Mouse (Mus musculus) myocyte (in vitro differentiated cells): ENCODE measurements at regions not wholly inside any gene's neighbourhood (a gene's known extent, or its start where the extent isn't known, plus 50 kb on each side); places are given as distances from the start of the nearest gene placed in this dataset.
A peak's percentile ranks its signal among the peaks of the same experiment; 100 is the strongest.

Experiments
- H3K27me3 ChIP-seq: one replicate; pipeline ENCODE4 v1.6.1; 2011; ENCODE audit not compliant: control insufficient read depth, insufficient read depth, insufficient read length
- H3K36me3 ChIP-seq: one replicate; pipeline ENCODE4 v1.6.1; 2011; ENCODE audit not compliant: control insufficient read depth, insufficient read depth
- H3K4me2 ChIP-seq: one replicate; pipeline ENCODE4 v1.6.1; 2011; ENCODE audit warnings: low read depth, control low read depth
- H3K4me3 ChIP-seq: one replicate; pipeline ENCODE4 v1.5.1; 2011; ENCODE audit warnings: mild to moderate bottlenecking, control low read depth, moderate library complexity
- H3K79me2 ChIP-seq: one replicate; pipeline ENCODE4 v1.6.1; 2011; ENCODE audit not compliant: control insufficient read depth, insufficient read depth
- H3ac ChIP-seq: one replicate; pipeline ENCODE4 v1.6.1; 2011; ENCODE audit not compliant: control insufficient read depth, insufficient read length
- CEBPB ChIP-seq: IDR thresholded peaks from 2 replicates; pipeline ENCODE4 v1.6.1; 2011; ENCODE audit warnings: mild to moderate bottlenecking, moderate library complexity; ENCODE audit not compliant: poor library complexity, insufficient read depth, severe bottlenecking
- E2F4 ChIP-seq: IDR thresholded peaks from one replicate; pipeline ENCODE4 v1.6.1; 2011; ENCODE audit warnings: mild to moderate bottlenecking, control low read depth, moderate library complexity; ENCODE audit not compliant: insufficient read depth
- MAX ChIP-seq: IDR thresholded peaks from one replicate; pipeline ENCODE4 v1.6.1; 2011; ENCODE audit warnings: low read depth, mild to moderate bottlenecking, control low read depth
- MYOD1 ChIP-seq, 3 experiments: IDR thresholded peaks; one replicate each; pipeline ENCODE4 v1.6.1; 2011; ENCODE audit warnings: control low read depth in 2 of 3, low read depth in 2 of 3, mild to moderate bottlenecking in 2 of 3, moderate library complexity in 1 of 3; ENCODE audit not compliant: insufficient read length in 2 of 3, control insufficient read depth in 1 of 3
- MYOG ChIP-seq, 3 experiments: IDR thresholded peaks; one replicate each; pipeline ENCODE4 v1.6.1; 2011; ENCODE audit warnings: control low read depth in 2 of 3, low read depth in 2 of 3, mild to moderate bottlenecking in 2 of 3; ENCODE audit not compliant: insufficient read length in 2 of 3, control insufficient read depth in 1 of 3, insufficient read depth in 1 of 3
- POLR2A ChIP-seq: IDR thresholded peaks from one replicate; pipeline ENCODE4 v1.6.1; 2011; ENCODE audit warnings: low read depth, mild to moderate bottlenecking, control low read depth, moderate library complexity; ENCODE audit not compliant: insufficient read length
- POLR2AphosphoS2 ChIP-seq: IDR thresholded peaks from one replicate; pipeline ENCODE4 v1.6.1; 2011; ENCODE audit warnings: low read depth, control low read depth; ENCODE audit not compliant: insufficient read length
- REST ChIP-seq: IDR thresholded peaks from one replicate; pipeline ENCODE4 v1.6.1; 2011; ENCODE audit warnings: mild to moderate bottlenecking, control low read depth, moderate library complexity; ENCODE audit not compliant: insufficient read depth, insufficient read length
- SRF ChIP-seq: IDR thresholded peaks from one replicate; pipeline ENCODE4 v1.6.1; 2011; ENCODE audit warnings: low read depth; ENCODE audit not compliant: control insufficient read depth, insufficient read length
- TCF12 ChIP-seq: IDR thresholded peaks from one replicate; pipeline ENCODE4 v1.6.1; 2011; ENCODE audit warnings: mild to moderate bottlenecking, control low read depth; ENCODE audit not compliant: poor library complexity, insufficient read depth, severe bottlenecking
- TCF3 ChIP-seq: IDR thresholded peaks from one replicate; pipeline ENCODE4 v1.6.1; 2011; ENCODE audit warnings: low read depth, control low read depth; ENCODE audit not compliant: insufficient read length
- USF1 ChIP-seq: IDR thresholded peaks from one replicate; pipeline ENCODE4 v1.6.1; 2011; ENCODE audit warnings: low read depth, mild to moderate bottlenecking, control low read depth, moderate library complexity

- no peaks in the 10 kb centered on the region for H3K79me2 ChIP-seq
- TF ChIP-seq TCF12 (no peak), POLR2AphosphoS2 (no peak), SRF (no peak), MAX (no peak), E2F4 (no peak)
- H3K27me3 ChIP-seq = no peaks in the 10 kb centered on the region
- H3ac ChIP-seq = no peak overlapping the region
- no peaks in the 10 kb centered on the region for H3K36me3 ChIP-seq
- H3K4me2 ChIP-seq = no peak overlapping the region
- H3K4me3 ChIP-seq = no peak overlapping the region
These were observed 866.8 kb downstream of the Flrt2 start for GRCm38 (mm10) chr12:96558824-96559223.

- no peaks in the 10 kb centered on the region for H3K27me3 ChIP-seq
These were observed 902.8 kb downstream of the Flrt2 start for GRCm38 (mm10) chr12:96594845-96595244.

GRCm38 (mm10) chr12:96615134-96615533 lies 923.1 kb downstream of the Flrt2 start:
- Histone ChIP-seq H3K4me3 (peak overlapping the region; percentile 14), H3K79me2 (no peaks in the 10 kb centered on the region), H3ac (no peak overlapping the region), H3K27me3 (no peaks in the 10 kb centered on the region), H3K36me3 (no peaks in the 10 kb centered on the region), H3K4me2 (peak overlapping the region; percentile 72)
- no peak for TF ChIP-seq MYOD1 (IDR thresholded peaks at IDR 0.05; ENCODE audit: control insufficient read depth in 1 of 3, insufficient read length in 2 of 3, low read depth in 2 of 3)
- TF ChIP-seq MYOG (IDR thresholded peaks at IDR 0.05; ENCODE audit: control insufficient read depth in 1 of 3, insufficient read depth in 1 of 3, insufficient read length in 2 of 3, low read depth in 2 of 3) = no peak
- TF ChIP-seq POLR2AphosphoS2 = no peak
- no peak for TF ChIP-seq MAX
- no peak for TF ChIP-seq USF1
- TF ChIP-seq CEBPB = no peak
- no peak for TF ChIP-seq REST
- no peak for TF ChIP-seq TCF12
- no peak for TF ChIP-seq POLR2A

More at GRCm38 (mm10) chr12:96594845-96595244, 902.8 kb downstream of the Flrt2 start:
- Histone ChIP-seq H3K36me3 (no peaks in the 10 kb centered on the region), H3K79me2 (no peaks in the 10 kb centered on the region), H3K4me3 (no peak overlapping the region), H3K4me2 (no peak overlapping the region), H3ac (no peak overlapping the region)
- TF ChIP-seq MYOG (IDR thresholded peaks at IDR 0.05; ENCODE audit: control insufficient read depth in 1 of 3, insufficient read depth in 1 of 3, insufficient read length in 2 of 3, low read depth in 2 of 3) (no peak), POLR2AphosphoS2 (no peak), POLR2A (no peak), MYOD1 (IDR thresholded peaks at IDR 0.05; ENCODE audit: control insufficient read depth in 1 of 3, insufficient read length in 2 of 3, low read depth in 2 of 3) (no peak), TCF3 (no peak)

GRCm38 (mm10) chr12:96615850-96616249 lies 923.8 kb downstream of the Flrt2 start:
- no peaks in the 10 kb centered on the region for H3K27me3 ChIP-seq
- peak overlapping the region; percentile 72 for H3K4me2 ChIP-seq
- no peak for TF ChIP-seq USF1
- TF ChIP-seq MYOD1 (IDR thresholded peaks at IDR 0.05; ENCODE audit: control insufficient read depth in 1 of 3, insufficient read length in 2 of 3, low read depth in 2 of 3) = no peak
- no peak for TF ChIP-seq POLR2AphosphoS2
- TF ChIP-seq CEBPB = no peak
- no peak for TF ChIP-seq TCF12
- TF ChIP-seq MYOG (IDR thresholded peaks at IDR 0.05; ENCODE audit: control insufficient read depth in 1 of 3, insufficient read depth in 1 of 3, insufficient read length in 2 of 3, low read depth in 2 of 3) = no peak
- TF ChIP-seq POLR2A = no peak
- TF ChIP-seq SRF = no peak
- TF ChIP-seq MAX = no peak
- no peak for TF ChIP-seq REST
- TF ChIP-seq TCF3 = no peak
- TF ChIP-seq E2F4 = no peak
- peak overlapping the region; percentile 14 for H3K4me3 ChIP-seq
- no peak overlapping the region for H3ac ChIP-seq
- H3K36me3 ChIP-seq = no peaks in the 10 kb centered on the region
- H3K79me2 ChIP-seq = no peaks in the 10 kb centered on the region

GRCm38 (mm10) chr12:96617226-96617625 lies 925.2 kb downstream of the Flrt2 start:
- Histone ChIP-seq H3K4me3 (no peak overlapping the region), H3K4me2 (no peak overlapping the region), H3ac (no peak overlapping the region), H3K79me2 (no peaks in the 10 kb centered on the region), H3K27me3 (no peaks in the 10 kb centered on the region), H3K36me3 (no peaks in the 10 kb centered on the region)
- no peak for TF ChIP-seq E2F4
- no peak for TF ChIP-seq MYOG (IDR thresholded peaks at IDR 0.05; ENCODE audit: control insufficient read depth in 1 of 3, insufficient read depth in 1 of 3, insufficient read length in 2 of 3, low read depth in 2 of 3)
- TF ChIP-seq CEBPB = no peak
- no peak for TF ChIP-seq POLR2AphosphoS2
- no peak for TF ChIP-seq POLR2A
- TF ChIP-seq USF1 = no peak
- TF ChIP-seq TCF12 = no peak
- TF ChIP-seq MAX = no peak
- TF ChIP-seq TCF3 = no peak
- TF ChIP-seq MYOD1 (IDR thresholded peaks at IDR 0.05; ENCODE audit: control insufficient read depth in 1 of 3, insufficient read length in 2 of 3, low read depth in 2 of 3) = no peak
- TF ChIP-seq REST = no peak
- no peak for TF ChIP-seq SRF
